Mouse (Mus musculus) ES-Bruce4 (cell line): ENCODE data around the gene Smarca2.

Source experiments
- EP300 ChIP-seq: IDR thresholded peaks from 2 replicates; pipeline ENCODE4 v1.6.1; 2011; ENCODE audit warnings: low read depth, low read length; ENCODE audit not compliant: insufficient read depth
- POLR2A ChIP-seq: IDR thresholded peaks from one replicate; pipeline ENCODE4 v1.8.1; 2011; ENCODE audit warnings: low read length; ENCODE audit not compliant: insufficient read depth

GRCm38 (mm10) chr19:26658324-26658723 is 53.5 kb downstream of the Smarca2 start:
- TF ChIP-seq EP300 (no peak), POLR2A (no peak)
